Comparison of ENCODE assay signal across 24 mouse cellular contexts in genomic region chr11:56173895-56174294, GRCm38 (mm10).
A peak's percentile ranks its signal among the peaks of the same experiment; 100 is the strongest.
DNase-seq lines count a peak whose midpoint lies in the region; ATAC-seq and TF ChIP-seq lines count a peak whose summit lies in the region.
"Had no signal": no experiment of that assay in that cellular context is flagged by ENCODE, and none has a peak within 500 bp of the region (broad histone marks: within the 10 kb centered on the region; RNA-seq: fewer than 3 reads in every experiment).

No protein-coding gene starts in this region.

- no peak overlapping the region for H3K27ac ChIP-seq in layer of hippocampus, adult 2 months
- no peak overlapping the region for H3K27ac ChIP-seq in midbrain, embryonic 11.5 days (ENCODE audit: low read depth, low read length)
- H3K27ac ChIP-seq in midbrain, embryonic 10.5 days (replicated peaks) = no peak overlapping the region
- no peak overlapping the region for H3K27ac ChIP-seq in forebrain, embryonic 14.5 days (ENCODE audit: low read depth, low read length)
- H3K27ac ChIP-seq: forebrain, embryonic 10.5 days; forebrain, embryonic 13.5 days; heart, embryonic 10.5 days; heart, embryonic 13.5 days; hindbrain, embryonic 10.5 days; hindbrain, embryonic 14.5 days had no signal

- DNase-seq in layer of hippocampus, adult 2 months (ENCODE audit: low spot score in 2 of 2) = no peak
- no peak for DNase-seq in layer of hippocampus, postnatal 36 days
- DNase-seq in midbrain, embryonic 11.5 days (ENCODE audit: low spot score, missing footprints) = peak; percentile 70
- DNase-seq in midbrain, embryonic 10.5 days (ENCODE audit: low spot score) = no peak
- no peak for DNase-seq in Patski (ENCODE audit: low read depth, low spot score)
- DNase-seq in forebrain, embryonic 14.5 days (ENCODE audit: low spot score) = no peak
- no peak for DNase-seq in frontal cortex, adult 2 months (ENCODE audit: extremely low spot score in 1 of 2, low spot score in 1 of 2)
- DNase-seq: adrenal gland, adult 2 months; adrenal gland, postnatal 14 days; cerebellum, adult 11-12 months; cerebellum, adult 8-10 months; cerebellum, postnatal 10 days; forebrain, postnatal 0 days; gastrocnemius, postnatal 25 days; heart, adult 18-20 months; heart, postnatal 36 days had no signal

- H3K9me3 ChIP-seq in midbrain, embryonic 11.5 days (ENCODE audit: control insufficient read depth, low read length) = no peaks in the 10 kb centered on the region
- no peaks in the 10 kb centered on the region for H3K9me3 ChIP-seq in midbrain, embryonic 10.5 days (replicated peaks)
- H3K9me3 ChIP-seq in forebrain, embryonic 14.5 days (replicated peaks; ENCODE audit: control insufficient read depth, low read length) = no peaks in the 10 kb centered on the region
- H3K9me3 ChIP-seq: forebrain, embryonic 10.5 days; forebrain, embryonic 13.5 days; heart, embryonic 10.5 days; heart, embryonic 13.5 days; hindbrain, embryonic 10.5 days had no signal

- no peaks in the 10 kb centered on the region for H3K36me3 ChIP-seq in midbrain, embryonic 11.5 days (ENCODE audit: control insufficient read depth, insufficient read depth, low read length)
- no peaks in the 10 kb centered on the region for H3K36me3 ChIP-seq in midbrain, embryonic 10.5 days
- no peaks in the 10 kb centered on the region for H3K36me3 ChIP-seq in forebrain, embryonic 14.5 days (ENCODE audit: control insufficient read depth, insufficient read depth, low read length)
- H3K36me3 ChIP-seq: forebrain, embryonic 10.5 days; heart, embryonic 10.5 days; heart, embryonic 13.5 days; hindbrain, embryonic 10.5 days had no signal

- no peak overlapping the region for H3K4me2 ChIP-seq in midbrain, embryonic 11.5 days
- no peak overlapping the region for H3K4me2 ChIP-seq in forebrain, embryonic 14.5 days (ENCODE audit: low read length)
- H3K4me2 ChIP-seq: forebrain, embryonic 13.5 days; heart, embryonic 13.5 days; hindbrain, embryonic 14.5 days had no signal

- in situ Hi-C loops in Patski (cut with MboI; ENCODE audit: low pct_unique_long_range_greater_than_20kb) = loop anchor here (25.0 kb wide), 1 partner anchor 1138 kb away; no protein-coding TSS in a partner anchor

- 76% methylated on average over 1 of the region's 1 CpGs for WGBS in midbrain, embryonic 11.5 days
- WGBS in midbrain, embryonic 10.5 days = 92% methylated on average over 1 of the region's 1 CpGs
- 97% methylated on average over 1 of the region's 1 CpGs for WGBS in forebrain, embryonic 14.5 days

- no peak overlapping the region for H3K4me3 ChIP-seq in layer of hippocampus, adult 2 months
- no peak overlapping the region for H3K4me3 ChIP-seq in midbrain, embryonic 11.5 days (ENCODE audit: low read depth, low read length)
- H3K4me3 ChIP-seq in midbrain, embryonic 10.5 days = no peak overlapping the region
- H3K4me3 ChIP-seq in forebrain, embryonic 14.5 days (ENCODE audit: low read depth, low read length) = no peak overlapping the region
- H3K4me3 ChIP-seq: forebrain, embryonic 10.5 days; forebrain, embryonic 13.5 days; heart, embryonic 10.5 days; heart, embryonic 13.5 days; hindbrain, embryonic 10.5 days had no signal

- POLR2A ChIA-PET in Patski (lab: Charles Lee) = no interaction called here

- ATAC-seq in midbrain, embryonic 11.5 days (ENCODE audit: low FRiP score) = no peak
- ATAC-seq in Patski = no peak
- no peak for ATAC-seq in forebrain, embryonic 14.5 days
- ATAC-seq: CD4-positive, CD25-positive, alpha-beta regulatory T cell, adult 4 months; forebrain, embryonic 13.5 days; forebrain, postnatal 0 days; intestine, postnatal 0 days had no signal

- H3K27me3 ChIP-seq in midbrain, embryonic 11.5 days (ENCODE audit: control insufficient read depth, insufficient read depth, low read length) = no peaks in the 10 kb centered on the region
- H3K27me3 ChIP-seq in midbrain, embryonic 10.5 days (ENCODE audit: low read depth, poor library complexity, severe bottlenecking) = no peaks in the 10 kb centered on the region
- H3K27me3 ChIP-seq in Patski = no peaks in the 10 kb centered on the region
- no peaks in the 10 kb centered on the region for H3K27me3 ChIP-seq in forebrain, embryonic 14.5 days (replicated peaks; ENCODE audit: control insufficient read depth, insufficient read depth, low read length)
- H3K27me3 ChIP-seq: forebrain, embryonic 13.5 days; heart, embryonic 13.5 days had no signal

- no peaks in the 10 kb centered on the region for H3K4me1 ChIP-seq in midbrain, embryonic 11.5 days (ENCODE audit: control insufficient read depth, insufficient read depth, low read length)
- H3K4me1 ChIP-seq in midbrain, embryonic 10.5 days = no peaks in the 10 kb centered on the region
- no peaks in the 10 kb centered on the region for H3K4me1 ChIP-seq in forebrain, embryonic 14.5 days (ENCODE audit: control insufficient read depth, insufficient read depth, low read length)
- H3K4me1 ChIP-seq: forebrain, embryonic 10.5 days; forebrain, embryonic 13.5 days; heart, embryonic 10.5 days; heart, embryonic 13.5 days; hindbrain, embryonic 10.5 days had no signal

- TF ChIP-seq CTCF in layer of hippocampus, adult 2 months (conservative IDR thresholded peaks at IDR 0.05) = peak; percentile 54
- TF ChIP-seq CTCF in Patski (IDR thresholded peaks at IDR 0.05) = peak; percentile 23

- H3K9ac ChIP-seq in midbrain, embryonic 11.5 days (ENCODE audit: low read length) = no peak overlapping the region
- no peak overlapping the region for H3K9ac ChIP-seq in forebrain, embryonic 14.5 days (ENCODE audit: low read length)
- H3K9ac ChIP-seq: forebrain, embryonic 13.5 days; forebrain, postnatal 0 days; heart, embryonic 13.5 days; hindbrain, embryonic 14.5 days had no signal

- CTCF ChIA-PET in Patski (lab: Charles Lee) = interaction anchor here (0.6 to 0.8 kb wide), 2 partner anchors 10 to 12 kb away, joined by 3 to 4 read pairs; no protein-coding TSS in a partner anchor
